Mouse (Mus musculus): ENCODE measurements at regions not wholly inside any gene's neighbourhood (a gene's known extent, or its start where the extent isn't known, plus 50 kb on each side); places are given as distances from the start of the nearest gene placed in this dataset.

GRCm38 (mm10) chr12:118486434-118486833, 185.2 kb upstream of the Sp4 start:
- no peak for TF ChIP-seq CTCF (IDR thresholded peaks at IDR 0.05; ENCODE audit: control insufficient read depth, insufficient read depth, insufficient read length)
- TF ChIP-seq MAX (IDR thresholded peaks at IDR 0.05): no peak
- TF ChIP-seq CEBPB (IDR thresholded peaks at IDR 0.05; ENCODE audit: low read depth): no peak
- TF ChIP-seq USF1 (IDR thresholded peaks at IDR 0.05; ENCODE audit: low read depth): no peak
- no peak for TF ChIP-seq MYOG (IDR thresholded peaks at IDR 0.05; ENCODE audit: control insufficient read depth, extremely low read depth, insufficient read length)
- TF ChIP-seq MYOD1 (IDR thresholded peaks at IDR 0.05; ENCODE audit: control insufficient read depth, insufficient read length, low read depth): no peak
